Mouse (Mus musculus) heart, postnatal 25 days (tissue): ENCODE measurements around the gene Bag2. TPM values are rescaled to one million over a fixed set of nuclear protein-coding genes. Genes with fewer than 3 reads are reported as not detected.

Source experiments
- DNase-seq: peaks from one replicate; pipeline ENCODE4 v3.0.0; 2022; ENCODE audit warnings: low spot score
- intact Hi-C: fragments of 180-260 bp; cut with DNase I; formaldehyde crosslinking; loops from one replicate; pipeline ENCODE4 v1.15.1; 2025
- total RNA-seq, 2 experiments: library from RNA; stranded (reverse); gene quantifications; 2 replicates each; pipeline ENCODE4 v1.2.3; 2021

Bag2 gene
- total RNA-seq, result 10 to 100 TPM; 30.1 to 34.9 TPM

DNA sequence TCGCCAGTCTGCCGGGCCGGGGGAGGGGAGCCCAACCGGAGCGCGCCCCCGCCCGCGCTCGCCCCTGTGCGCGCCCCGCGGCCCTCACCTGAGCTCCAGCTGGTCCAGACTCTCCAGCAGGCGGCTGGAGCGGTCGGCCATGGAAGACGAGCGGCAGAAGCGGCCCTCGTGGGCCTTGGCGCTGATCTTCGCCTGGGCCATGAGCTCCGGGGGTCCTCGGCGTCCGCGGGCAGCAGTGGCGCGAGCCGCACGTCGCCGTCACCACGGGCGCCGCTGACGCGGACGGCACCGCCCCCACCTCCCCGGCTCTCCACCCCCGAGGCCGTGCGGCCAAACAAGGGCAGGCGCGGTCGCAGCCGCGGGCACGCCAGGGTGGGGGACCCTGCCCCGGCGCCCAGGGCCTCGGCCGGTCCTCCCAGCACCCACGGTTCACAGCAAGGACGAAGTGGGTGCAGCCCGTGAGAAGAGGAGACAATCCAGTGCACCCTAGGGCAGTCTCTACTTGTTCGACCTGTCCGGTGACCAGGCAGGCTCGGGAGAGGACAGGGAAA is at the start of gene Bag2:
TSS of gene Bag2 (minus strand) at position 305 of the 551 bp plus-strand sequence.
- intact Hi-C loops, result no loop called here

DNA sequence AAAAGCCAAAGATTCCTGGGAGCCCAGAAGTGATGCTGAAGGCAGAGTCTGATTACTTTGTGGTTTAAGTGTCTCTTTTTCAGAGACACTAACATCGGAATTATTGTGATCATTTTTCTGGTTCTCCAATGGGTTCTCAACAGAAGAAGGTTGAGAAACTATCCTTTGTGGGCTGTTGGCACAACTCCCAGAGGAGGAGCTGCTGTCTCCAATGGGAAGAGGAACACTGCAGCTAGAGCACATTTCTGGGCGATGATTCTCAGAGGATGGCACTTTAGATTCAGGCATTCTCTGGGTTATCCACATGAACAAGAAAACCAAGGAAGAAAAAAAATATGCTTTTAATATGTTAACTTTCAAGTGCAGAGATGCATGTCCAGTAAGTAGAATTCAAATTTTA is 45.7 kb upstream of the Bag2 start:
- intact Hi-C loops, result no loop called here
- no peak for DNase-seq

More for the DNA sequence above, at the start of gene Bag2:
- DNase-seq, result peak; percentile 51

DNA sequence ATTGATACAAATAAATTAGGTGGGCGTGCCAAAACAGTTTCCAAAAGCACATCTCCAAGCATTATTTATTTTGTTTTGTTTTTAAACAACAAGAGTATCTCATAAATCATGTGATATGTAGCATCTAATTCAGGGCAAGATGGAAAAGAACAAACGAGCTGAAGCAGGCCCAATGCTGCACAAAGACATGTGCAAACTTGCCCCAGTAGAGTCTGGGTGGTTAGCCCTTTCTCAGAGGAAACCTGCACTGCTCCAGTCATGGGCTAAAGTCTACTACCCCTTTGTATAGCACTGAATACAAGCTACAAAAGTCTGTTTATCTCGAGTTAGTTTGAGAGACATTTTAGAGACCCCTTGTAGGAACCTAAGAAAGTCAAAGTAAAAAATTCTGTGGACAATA is 42.0 kb upstream of the Bag2 start:
- intact Hi-C loops, result no loop called here
- no peak for DNase-seq

DNA sequence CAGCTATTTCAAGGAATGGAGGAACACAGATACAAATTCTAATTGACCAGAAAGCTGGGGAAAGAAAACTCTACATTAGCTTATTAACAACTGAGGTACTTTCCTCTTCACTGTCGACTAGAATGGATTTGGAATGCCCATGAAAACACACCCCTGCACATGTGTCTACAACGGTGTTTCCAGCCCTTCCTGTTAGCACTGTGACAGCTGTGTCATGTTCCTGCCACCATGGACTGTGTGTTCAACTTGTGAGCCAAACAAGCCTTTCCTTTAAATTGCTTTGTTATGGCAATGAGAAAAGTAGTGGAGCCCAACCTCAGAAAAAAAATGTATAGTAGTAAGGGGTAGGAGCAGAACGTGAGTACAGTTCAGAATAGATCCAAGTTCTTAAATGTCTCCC is 30.9 kb upstream of the Bag2 start:
- intact Hi-C loops, result no loop called here
- DNase-seq, result no peak

DNA sequence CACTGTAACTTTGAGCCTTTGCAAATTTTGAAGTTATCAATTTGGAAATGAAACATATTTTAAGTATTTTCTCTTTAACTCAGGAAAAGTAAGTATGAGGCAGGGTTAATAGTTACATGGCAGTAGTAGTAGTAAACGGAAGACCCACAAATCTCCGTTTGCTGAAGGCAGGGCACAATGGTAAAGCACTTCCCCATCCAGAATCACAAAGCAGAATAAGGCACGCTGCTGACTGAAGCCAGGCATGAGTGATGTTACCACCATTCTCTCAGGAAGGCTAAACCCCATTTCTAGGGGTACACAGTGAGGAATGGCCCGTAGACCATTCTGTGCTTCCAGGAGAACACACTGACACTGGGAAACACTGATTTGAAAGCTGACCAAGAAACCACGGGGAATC is 30.5 kb upstream of the Bag2 start:
- intact Hi-C loops, result no loop called here
- no peak for DNase-seq

DNA sequence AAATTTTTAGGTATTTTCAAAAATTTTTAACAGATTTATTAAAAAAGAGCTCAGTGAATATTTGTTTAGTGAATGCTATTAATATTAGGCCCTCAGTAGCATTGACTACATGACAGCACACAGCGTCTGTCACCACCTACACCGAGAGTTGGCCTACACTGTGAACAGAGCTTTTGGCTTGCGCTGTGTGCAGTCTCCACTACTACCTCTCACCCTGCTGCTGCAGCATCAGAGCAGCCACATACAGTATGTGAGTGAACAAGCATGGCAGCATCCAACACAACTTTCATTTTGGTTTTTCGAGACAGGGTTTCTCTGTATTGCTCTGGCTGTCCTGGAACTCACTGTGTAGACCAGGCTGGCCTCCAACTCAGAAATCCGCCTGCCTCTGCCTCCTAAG is 27.0 kb upstream of the Bag2 start:
- intact Hi-C loops, result no loop called here
- no peak for DNase-seq

DNA sequence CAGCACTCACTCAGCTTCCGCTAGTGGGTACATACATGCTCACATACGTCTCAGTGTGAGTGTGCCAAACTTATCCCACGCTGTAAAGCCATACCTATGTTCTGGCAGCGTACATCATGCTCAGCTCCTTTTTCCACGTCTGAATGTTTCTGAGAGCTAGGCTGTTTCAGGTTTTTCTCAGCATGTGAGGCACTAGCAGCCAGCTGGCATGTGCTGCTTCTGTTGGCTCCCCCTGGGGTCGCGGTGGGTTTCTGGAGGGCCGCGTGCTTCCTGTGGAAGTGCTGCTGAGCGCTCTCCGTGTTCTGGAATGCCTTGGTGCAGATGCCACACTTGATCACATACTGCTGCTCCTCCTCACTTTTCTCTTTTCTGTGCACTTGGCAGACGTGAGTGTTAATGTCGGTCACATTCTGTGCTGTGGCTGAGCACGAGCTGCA is 18.6 kb upstream of the Bag2 start:
- intact Hi-C loops, result no loop called here
- DNase-seq, result no peak

DNA sequence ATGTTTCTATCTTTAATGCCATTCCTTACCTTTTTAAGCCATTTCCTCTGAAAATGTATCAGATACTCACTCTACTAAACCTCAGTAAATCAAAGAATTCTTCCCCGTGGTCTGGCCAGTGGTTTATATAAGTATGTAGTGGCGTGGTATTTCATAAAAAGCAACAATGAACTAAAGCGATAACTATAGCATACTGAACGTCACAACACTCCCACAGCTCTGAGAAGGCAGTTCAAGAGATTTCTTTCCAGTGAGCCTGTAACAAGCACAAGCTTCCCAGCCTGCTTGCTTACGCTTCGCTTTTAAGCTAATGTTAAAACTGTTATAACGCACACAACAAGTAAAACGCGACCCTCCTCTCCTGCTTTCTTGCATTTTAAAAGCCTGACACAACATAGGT is 14.5 kb upstream of the Bag2 start:
- intact Hi-C loops, result no loop called here
- DNase-seq, result no peak

DNA sequence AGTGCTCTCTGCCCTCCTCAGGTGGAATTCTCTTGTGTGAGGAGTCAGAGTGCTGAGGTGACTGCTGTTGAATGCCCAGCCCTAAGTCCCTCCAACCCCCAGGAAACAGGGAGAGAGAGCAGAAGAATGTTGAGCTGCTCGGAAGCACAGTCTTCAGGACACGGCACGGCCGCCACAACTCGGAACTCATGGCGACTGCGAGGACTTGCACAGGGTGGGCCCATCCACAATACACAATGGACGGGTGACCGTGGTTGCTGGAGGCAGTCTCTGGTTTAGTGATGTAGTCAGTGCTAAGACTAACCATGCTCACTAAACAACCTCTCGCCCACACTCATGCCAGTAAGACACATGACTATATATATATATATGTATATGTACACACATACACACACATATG is 14.0 kb upstream of the Bag2 start:
- no peak for DNase-seq
- intact Hi-C loops, result no loop called here

DNA sequence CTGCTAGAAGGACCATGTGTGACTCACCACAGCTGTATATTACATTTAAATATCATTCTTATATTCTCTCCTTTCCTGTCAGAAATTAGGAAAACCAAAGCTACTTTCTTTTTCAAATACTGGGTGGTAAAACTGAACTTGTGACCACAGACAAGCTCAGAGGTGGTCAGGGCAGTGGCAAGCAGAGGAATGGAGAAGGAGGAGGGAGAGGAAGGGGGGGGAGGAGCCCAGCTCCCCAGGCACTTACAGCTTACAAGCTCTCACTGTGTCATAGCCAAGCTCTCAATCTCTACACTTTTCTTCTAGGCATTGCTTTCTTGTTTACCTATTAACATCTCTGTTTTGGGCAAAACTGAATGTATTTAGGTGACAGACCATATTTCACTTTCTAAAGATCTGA is 11.2 kb upstream of the Bag2 start:
- intact Hi-C loops, result no loop called here
- no peak for DNase-seq

DNA sequence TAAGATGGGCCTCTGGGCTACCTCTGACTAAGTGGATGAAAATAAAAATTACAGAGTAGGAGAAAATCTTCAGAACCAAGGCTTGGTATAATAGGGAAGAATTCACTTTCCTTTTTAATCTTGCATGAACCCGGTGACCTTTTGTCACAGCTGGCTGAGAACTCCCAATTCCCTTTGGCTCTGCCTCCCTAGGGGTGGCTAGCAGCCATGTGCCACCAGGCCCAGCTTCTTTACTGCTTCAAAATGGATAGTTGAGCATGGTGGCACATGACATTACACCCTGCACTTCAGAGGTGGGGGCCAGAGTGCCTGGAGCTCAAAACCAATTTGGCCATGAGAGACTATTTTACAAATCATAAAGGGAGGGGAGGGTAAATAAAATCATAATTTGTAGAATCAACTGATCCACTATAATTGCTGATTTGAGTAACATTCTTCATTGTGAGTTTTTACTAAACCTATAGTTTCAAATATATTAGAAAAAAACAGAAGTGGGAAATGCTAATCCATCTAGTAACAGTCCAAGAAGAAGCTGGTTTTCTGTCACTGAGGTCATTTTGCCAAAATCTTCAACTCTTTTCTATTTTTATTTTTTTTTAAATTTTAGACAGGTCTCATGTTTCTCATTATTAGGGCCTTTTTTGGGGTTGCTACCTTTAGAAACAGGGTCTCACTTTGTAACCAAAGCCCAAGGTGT is 10.6 kb upstream of the Bag2 start:
- intact Hi-C loops, result no loop called here
- no peak for DNase-seq

DNA sequence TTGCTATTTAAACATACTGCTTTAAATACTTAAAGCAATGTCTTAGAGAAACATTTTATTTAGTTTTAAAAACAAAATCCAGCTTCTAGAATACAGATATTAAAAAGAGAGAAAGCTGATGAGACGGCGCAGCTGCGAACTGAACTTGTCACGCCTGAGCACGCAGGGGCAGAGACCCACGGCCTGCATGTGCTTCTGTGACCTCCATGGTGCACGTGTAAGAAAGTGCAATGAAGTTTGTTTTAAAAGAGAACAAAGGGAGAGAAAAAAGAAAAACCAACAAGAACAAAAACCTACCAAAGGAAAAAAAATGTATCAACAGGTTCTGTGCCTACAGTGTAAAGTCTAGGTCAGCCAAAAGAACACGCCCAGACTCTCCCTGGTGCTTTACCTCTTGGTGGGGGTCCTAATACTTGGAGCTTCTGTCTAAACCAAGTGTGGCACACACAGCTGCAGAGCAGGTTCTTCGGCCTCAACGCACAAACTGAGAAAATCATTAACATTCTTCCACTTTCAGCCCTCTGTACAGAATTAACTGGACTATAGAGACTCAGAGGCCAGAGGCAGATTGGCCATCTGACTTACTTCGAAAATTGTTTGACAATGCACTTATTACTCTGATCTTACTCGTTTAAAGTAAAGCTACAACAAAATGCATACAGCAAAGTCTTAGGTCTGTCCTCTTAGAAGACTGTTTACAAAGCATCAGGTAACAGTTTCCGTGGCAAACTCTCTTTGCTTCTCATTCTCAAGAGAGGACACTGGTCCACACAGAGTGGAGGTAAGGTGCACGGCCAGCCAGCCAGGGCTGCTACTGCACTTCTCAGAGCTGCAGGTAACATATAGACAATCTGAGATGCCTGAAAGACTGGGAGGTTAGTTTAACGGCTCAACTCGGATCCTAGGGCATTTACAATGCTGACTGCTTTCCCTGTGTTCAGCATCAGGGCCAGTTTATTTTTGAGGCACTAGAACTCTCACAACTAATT is 9.2 kb upstream of the Bag2 start:
- intact Hi-C loops, result no loop called here
- DNase-seq, result no peak

DNA sequence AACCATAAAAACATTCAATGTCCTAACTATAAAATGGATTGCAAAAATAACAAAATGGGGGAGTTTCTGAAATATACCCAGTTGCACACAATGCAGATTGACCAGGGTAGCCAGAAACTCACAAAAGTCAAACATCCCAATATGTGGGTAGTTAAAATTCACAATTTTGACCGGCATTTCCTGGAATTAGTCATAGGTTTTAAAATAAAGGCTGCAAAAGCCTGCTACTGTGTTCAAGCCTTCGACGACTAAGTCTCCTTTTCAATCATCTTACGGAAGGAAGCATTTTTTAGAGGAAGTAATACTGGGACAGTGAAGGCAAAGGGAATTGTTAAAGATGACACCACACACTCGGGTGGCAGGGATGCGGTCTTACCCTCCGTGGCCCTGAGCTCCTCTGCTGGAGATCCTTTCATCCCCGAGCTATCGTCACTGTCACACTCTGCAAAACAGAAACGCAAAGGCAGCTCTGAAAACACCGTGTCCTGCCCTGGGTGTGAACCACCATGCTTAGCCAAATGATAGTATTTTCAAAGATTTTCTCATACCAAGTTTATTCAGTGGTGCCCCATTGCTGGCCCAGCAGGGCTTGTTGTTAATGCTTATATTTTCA is 8.0 kb upstream of the Bag2 start:
- intact Hi-C loops, result no loop called here
- no peak for DNase-seq

DNA sequence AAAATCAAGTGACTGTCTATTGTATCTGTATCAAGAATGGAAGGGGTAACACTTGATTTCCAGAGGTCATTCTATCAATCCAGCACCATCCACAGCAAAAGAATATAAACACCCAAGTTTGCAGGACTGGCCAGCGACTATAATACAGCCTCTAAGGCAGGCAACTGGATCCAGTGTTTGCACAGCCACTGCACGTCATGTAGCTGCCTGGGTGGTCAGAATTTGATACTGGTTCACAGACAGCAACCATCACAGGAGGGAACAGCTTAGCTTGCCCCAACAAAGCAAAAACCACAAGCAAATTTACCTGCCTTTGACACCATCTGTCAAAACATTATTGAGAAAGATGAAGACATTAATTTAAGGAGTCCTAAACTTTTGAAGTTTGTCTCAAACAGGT is 6.2 kb upstream of the Bag2 start:
- DNase-seq, result no peak
- intact Hi-C loops, result no loop called here

DNA sequence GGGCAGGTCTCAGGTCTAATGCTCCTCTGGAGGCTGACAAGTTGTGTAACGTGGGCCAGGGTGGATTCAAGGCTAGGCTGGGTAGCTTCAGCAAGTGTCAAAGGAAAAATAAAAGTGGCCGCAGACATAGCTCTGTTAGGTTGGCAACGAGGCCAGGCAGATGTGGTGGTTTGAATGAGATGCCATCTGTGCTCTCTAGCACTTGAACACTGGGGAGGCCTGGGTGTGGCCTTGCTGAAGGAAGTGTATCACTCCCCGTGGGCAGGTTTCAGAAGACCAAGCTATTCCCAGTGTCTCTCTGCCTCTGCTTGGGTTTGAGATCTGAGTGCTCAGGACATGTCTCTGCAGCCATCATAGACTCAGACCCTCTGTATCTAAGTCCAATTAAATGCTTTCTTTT is 893 bp upstream of the Bag2 start:
- intact Hi-C loops, result no loop called here

DNA sequence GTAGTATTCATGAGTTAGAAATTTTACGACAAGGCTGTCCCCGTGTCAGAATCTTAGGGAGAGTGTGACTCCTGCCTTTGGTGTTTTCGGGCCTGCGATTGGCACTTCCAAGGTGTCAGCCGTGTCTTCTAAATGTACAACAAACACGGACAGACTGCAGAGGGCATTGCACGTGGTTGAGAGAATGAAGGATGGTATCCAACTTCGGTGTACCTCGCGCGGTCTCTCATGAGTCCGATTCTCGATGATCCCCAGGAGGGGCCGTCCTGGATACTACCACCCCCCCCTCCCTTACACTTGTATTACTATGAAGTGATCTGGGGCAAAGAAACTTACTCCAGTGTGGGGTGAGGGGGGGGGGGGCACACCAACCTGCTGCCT is 572 bp downstream of the Bag2 start:
- no peak for DNase-seq
- intact Hi-C loops, result no loop called here

More for the DNA sequence above, 893 bp upstream of the Bag2 start:
- DNase-seq, result no peak

DNA sequence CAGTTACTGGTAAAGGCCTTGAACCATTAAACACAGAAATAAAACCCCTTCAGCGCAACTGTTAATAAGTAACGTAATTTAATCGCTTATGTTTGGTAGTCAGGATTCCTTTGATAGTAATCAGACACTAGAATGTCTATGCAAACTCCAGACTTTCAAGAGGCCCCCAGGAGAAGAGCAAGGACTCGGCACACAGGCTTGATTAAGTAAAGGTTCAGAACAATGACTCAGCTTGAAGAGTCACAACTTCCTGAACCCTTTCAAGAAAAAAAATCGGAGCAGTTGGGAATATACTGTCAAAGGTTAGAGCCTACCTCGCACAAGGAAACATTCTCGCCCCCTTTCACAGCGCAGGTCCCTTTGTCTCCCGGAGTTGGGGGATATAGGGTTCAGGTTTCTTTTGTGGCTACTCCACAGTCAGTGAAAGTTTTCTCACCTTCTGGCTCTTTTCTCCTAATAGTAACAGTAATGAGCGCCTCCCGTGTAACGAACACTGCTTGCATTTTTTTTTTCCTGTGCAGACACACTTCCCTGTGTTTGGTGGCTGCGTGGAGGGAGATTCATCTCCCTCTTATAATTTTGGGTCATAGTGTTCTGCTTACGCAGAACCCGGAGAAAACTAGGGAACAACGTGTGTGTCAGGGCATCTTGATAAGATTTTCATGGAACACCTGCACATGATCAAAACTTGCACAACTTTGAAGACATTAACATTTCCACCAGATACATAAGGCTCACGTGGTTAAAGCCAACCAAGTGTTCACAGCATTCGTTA is 1.1 kb downstream of the Bag2 start:
- no peak for DNase-seq
- intact Hi-C loops, result no loop called here

DNA sequence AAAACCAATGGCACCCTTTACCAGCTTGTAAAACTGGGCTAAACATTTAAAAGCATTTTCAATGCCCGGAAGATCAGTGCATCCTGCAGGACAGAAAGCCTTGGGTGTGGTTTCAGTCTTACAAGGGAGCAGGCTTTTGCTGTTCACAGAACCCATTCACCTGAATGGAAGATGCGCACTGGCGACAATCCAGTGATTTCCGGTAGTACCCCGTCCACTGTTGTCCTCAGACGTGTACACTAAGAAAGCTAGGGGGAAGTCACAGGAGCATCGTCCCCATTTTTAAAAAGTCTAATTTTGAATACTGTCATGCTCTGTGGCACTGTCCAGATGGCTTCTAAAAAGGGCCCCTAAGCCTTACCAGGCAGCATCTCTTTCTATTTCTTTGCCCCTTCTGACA is 1.8 kb downstream of the Bag2 start:
- intact Hi-C loops, result no loop called here
- DNase-seq, result no peak

DNA sequence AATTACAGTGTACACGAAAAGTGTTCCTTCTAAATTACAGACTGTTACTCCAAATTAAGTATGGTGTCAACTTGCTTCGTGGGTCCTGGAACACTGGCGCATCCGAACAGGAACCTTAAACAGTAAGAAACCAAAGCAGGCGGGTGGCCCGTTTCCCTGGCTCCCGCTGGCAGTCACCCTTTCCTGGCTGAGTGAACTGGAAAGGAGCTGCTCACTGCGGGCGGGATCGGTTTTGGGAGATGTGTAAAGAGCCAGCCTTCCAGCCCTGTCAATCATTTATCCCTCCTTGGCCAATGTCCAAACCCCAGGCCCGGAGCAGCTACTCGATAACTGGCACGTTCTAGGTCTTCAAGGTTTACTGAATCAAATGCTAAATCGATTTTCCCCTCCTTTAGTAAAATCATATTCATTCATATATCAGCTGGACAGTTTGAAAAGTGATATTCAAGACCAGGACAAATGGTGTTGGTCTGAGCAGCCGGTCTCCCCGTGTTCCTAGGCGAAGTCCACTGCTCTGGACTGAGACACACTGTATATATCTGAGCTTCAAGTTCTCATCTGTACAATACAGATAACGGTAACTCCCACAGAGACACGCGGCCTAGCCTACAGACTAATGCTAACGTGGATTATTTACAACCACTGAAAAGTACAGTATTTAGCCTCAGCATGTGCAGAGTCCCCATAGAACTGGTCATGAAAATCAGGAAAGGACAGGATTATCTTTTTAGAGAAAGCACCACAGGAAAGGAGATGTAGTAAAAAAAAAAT is 2.4 kb downstream of the Bag2 start:
- no peak for DNase-seq
- intact Hi-C loops, result no loop called here
